Mouse (Mus musculus) bone marrow, adult 2 months (tissue): ENCODE measurements around the gene Insc.

Source experiments
- CTCF ChIP-seq: fragments of 200-500 bp; IDR thresholded peaks from 2 replicates; pipeline ENCODE4 v1.5.1; 2011; ENCODE audit warnings: low read length, control low read depth; ENCODE audit not compliant: control insufficient read depth, insufficient read depth
- POLR2A ChIP-seq: fragments of 200-500 bp; IDR thresholded peaks from 2 replicates; pipeline ENCODE4 v1.6.1; 2011; ENCODE audit warnings: low read depth, mild to moderate bottlenecking, control low read depth, low read length, borderline replicate concordance; ENCODE audit not compliant: control insufficient read depth

- no peak for TF ChIP-seq POLR2A
- no peak for TF ChIP-seq CTCF
These were observed 99.2 kb downstream of the Insc start for GRCm38 (mm10) chr7:114842644-114843211.
